Mouse (Mus musculus) heart, adult 2 months (tissue): ENCODE data around the gene Vmn1r191. TPM values are rescaled to one million over a fixed set of nuclear protein-coding genes. Genes with fewer than 3 reads are reported as not detected.
"Not testable (repeated sequence)": the region's sequence is repeated elsewhere in the genome, so short reads cannot be mapped to it uniquely, and the experiment has no call there.

Experiments
- DNase-seq, 2 experiments: peaks; one replicate each; pipeline ENCODE4 v3.0.0; 2021
- H3K27ac ChIP-seq: fragments of 200-600 bp; 2 replicates; pipeline ENCODE4 v1.8.1; 2022
- H3K27me3 ChIP-seq: fragments of 200-500 bp; 2 replicates; pipeline ENCODE4 v1.6.1; 2012; ENCODE audit warnings: mild to moderate bottlenecking, low read length, inconsistent platforms, mixed read lengths; ENCODE audit not compliant: control insufficient read depth, insufficient read depth
- H3K36me3 ChIP-seq: fragments of 200-500 bp; 2 replicates; pipeline ENCODE4 v1.6.1; 2012; ENCODE audit warnings: low read length, inconsistent platforms; ENCODE audit not compliant: control insufficient read depth, insufficient read depth
- H3K4me1 ChIP-seq: fragments of 200-500 bp; 2 replicates; pipeline ENCODE4 v1.6.1; 2011; ENCODE audit warnings: low read length; ENCODE audit not compliant: control insufficient read depth, insufficient read depth
- H3K4me3 ChIP-seq: fragments of 200-600 bp; 2 replicates; pipeline ENCODE4 v1.8.1; 2022
- H3K79me2 ChIP-seq: fragments of 200-500 bp; replicated peaks from 2 replicates; pipeline ENCODE4 v1.6.1; 2012; ENCODE audit warnings: mild to moderate bottlenecking, inconsistent platforms, low read length, moderate library complexity, mixed read lengths; ENCODE audit not compliant: control insufficient read depth, insufficient read depth
- H3K9ac ChIP-seq: fragments of 200-500 bp; 2 replicates; pipeline ENCODE4 v1.6.1; 2012; ENCODE audit warnings: low read depth, mild to moderate bottlenecking, control low read depth, inconsistent platforms, low read length, mixed read lengths
- CTCF ChIP-seq: fragments of 200-600 bp; IDR thresholded peaks from 2 replicates; pipeline ENCODE4 v1.8.1; 2022; ENCODE audit warnings: antibody characterized with exemption, mild to moderate bottlenecking, moderate library complexity
- EP300 ChIP-seq: fragments of 200-500 bp; IDR thresholded peaks from 2 replicates; pipeline ENCODE4 v1.6.1; 2011; ENCODE audit warnings: low read depth, low read length, control low read depth; ENCODE audit not compliant: insufficient read depth
- POLR2A ChIP-seq: fragments of 200-500 bp; IDR thresholded peaks from 2 replicates; pipeline ENCODE4 v1.6.1; 2011; ENCODE audit warnings: mild to moderate bottlenecking, low read depth, low read length, control low read depth; ENCODE audit not compliant: insufficient read depth
- WGBS: fragments of 180-500 bp; shearing (Covaris S2); methylation state at CpG from one replicate; pipeline ENCODE4 v1.1.7; 2018; 5-methylcytosine and 5-hydroxymethylcytosine counted together
- intact Hi-C: fragments of 180-260 bp; cut with DNase I; formaldehyde crosslinking; loops from one replicate; pipeline ENCODE4 v1.15.1; 2025
- long read RNA-seq: library from polyadenylated mRNA; stranded (forward); transcript quantifications from one replicate; pipeline ENCODE4 v2.0.0, GENCODE M21; 2021
- polyA plus RNA-seq: library from polyadenylated mRNA; depleted of rRNA; stranded (reverse); fragments of >200 nt; gene quantifications from 2 replicates; pipeline ENCODE4 v1.2.3, GENCODE M21; 2012; rRNA removed
- total RNA-seq, 2 experiments: library from RNA; stranded (reverse); gene quantifications; 2 replicates each; pipeline ENCODE4 v1.2.3; 2021

Vmn1r191 gene
- total RNA-seq: not detected
- not detected in 2 replicates for polyA plus RNA-seq
- long read RNA-seq: 0 reads

DNA sequence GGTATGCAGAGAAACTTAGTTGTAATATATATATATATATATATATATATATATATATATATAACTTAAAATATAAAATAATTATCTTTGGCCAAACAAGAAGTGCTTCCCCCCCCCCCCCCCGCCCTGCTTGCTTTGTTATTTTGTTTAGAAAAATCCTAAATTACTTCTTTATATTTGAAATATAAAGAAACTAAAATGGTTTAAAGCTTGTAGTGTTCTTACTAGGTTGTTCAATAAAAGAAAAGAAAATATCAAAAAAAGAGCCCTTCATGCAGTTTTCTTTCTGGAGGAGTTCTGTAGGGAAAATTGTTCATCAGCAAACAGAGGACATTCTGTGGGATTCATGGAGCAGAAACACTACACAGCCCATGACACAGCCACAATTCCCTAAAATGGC, at the start of gene Vmn1r191:
Gene Vmn1r191, minus strand, starts transcription at position 101 of the 400 bp plus-strand sequence.
- Histone ChIP-seq H3K36me3 (no peaks in the 10 kb centered on the region), H3K27ac (no peak within 1 kb of the TSS), H3K79me2 (no peaks in the 10 kb centered on the region), H3K27me3 (no peaks in the 10 kb centered on the region), H3K4me1 (no peaks in the 10 kb centered on the region), H3K4me3 (no peak within 1 kb of the TSS), H3K9ac (no peak within 1 kb of the TSS)
- WGBS: 56% methylated on average over 1 of the region's 1 CpGs
- no peak for TF ChIP-seq POLR2A
- no peak for DNase-seq
- intact Hi-C loops: no loop called here

DNA sequence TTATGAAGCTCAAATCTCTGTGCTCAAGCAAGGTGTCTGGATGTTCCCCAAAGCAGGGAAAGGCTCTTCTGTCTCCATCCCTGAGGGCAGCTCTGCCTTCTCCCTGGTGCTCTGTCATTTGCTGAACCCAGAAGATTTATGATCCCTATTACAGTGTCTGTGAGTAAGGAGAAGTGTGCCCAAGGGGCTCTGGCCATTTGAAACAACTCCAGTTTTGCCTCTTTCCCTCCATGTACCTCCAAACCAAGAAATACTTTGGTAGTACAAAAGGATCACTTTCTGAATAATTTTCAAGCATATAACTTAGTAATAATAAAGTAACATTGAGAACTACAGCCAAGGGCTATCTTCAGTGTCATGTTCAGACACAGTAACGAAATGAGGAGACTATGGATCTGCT, 39.3 kb upstream of the Vmn1r191 start, which contains the start of gene Vmn1r193:
Gene Vmn1r193, minus strand, starts transcription at position 101 of the 400 bp plus-strand sequence.
- 46% methylated on average over 1 of the region's 1 CpGs for WGBS
- H3K9ac ChIP-seq, intact Hi-C loops: not testable (repeated sequence)

DNA sequence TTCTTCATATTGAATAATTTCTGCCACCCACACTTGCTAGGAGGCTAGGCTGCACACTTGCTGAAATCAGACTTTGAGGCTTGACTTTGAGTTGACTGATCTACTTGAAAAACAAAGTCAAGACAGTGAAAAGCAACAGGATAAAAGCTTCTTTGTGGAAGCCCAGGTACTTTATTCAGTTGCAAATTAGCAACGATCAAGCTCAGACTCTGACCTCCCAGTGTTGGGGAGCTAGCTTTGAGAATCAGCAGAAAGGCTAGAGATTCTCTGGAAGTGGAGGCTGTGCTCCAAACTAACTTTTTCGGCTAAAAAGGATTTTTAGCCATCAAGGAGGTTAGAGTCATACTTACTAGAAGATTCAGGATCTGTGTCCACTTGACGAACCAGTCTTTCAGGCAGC, 9.0 kb upstream of the Vmn1r191 start:
- H3K27ac ChIP-seq, DNase-seq, H3K4me1 ChIP-seq, intact Hi-C loops, H3K4me3 ChIP-seq, H3K9ac ChIP-seq, H3K27me3 ChIP-seq, H3K36me3 ChIP-seq, H3K79me2 ChIP-seq: not testable (repeated sequence)
- 78% methylated on average over 3 of the region's 3 CpGs for WGBS

More for the DNA sequence above, 39.3 kb upstream of the Vmn1r191 start, which contains the start of gene Vmn1r193:
- H3K27me3 ChIP-seq, H3K36me3 ChIP-seq, H3K27ac ChIP-seq, H3K79me2 ChIP-seq, H3K4me1 ChIP-seq, DNase-seq, H3K4me3 ChIP-seq: not testable (repeated sequence)

GRCm38 (mm10) chr13:22191041-22191440, 7.3 kb upstream of the Vmn1r191 start, which contains the start of gene Vmn1r192:
Vmn1r192 (minus strand) TSS chr13:22191141.
- H3K4me1 ChIP-seq: no peaks in the 10 kb centered on the region
- no peak within 1 kb of the TSS for H3K9ac ChIP-seq
- TF ChIP-seq POLR2A (no peak), CTCF (no peak), EP300 (no peak)
- H3K36me3 ChIP-seq: no peaks in the 10 kb centered on the region
- H3K4me3 ChIP-seq: no peak within 1 kb of the TSS
- intact Hi-C loops: no loop called here
- no peak within 1 kb of the TSS for H3K27ac ChIP-seq
- no peak for DNase-seq
- no peaks in the 10 kb centered on the region for H3K79me2 ChIP-seq
- H3K27me3 ChIP-seq: no peaks in the 10 kb centered on the region

DNA sequence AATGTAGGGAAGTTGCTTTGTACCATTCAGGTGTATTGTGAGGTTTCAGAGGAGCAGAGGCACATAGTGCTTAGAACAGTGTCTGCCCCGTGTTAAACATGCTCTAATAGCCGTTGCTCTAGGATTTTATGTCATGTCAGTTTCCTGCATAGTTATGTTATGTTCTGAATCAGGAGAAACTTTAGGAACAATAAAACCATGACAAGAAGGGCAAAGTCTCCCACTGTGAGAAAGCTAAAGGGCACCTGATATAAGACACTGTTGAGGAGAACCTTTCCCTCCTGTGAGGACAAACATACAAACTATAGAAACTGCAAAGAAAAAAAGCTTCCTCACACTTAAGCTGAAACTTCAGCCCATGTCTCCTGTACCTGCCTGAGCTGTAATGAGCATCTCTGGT, 6.6 kb upstream of the Vmn1r191 start:
- no peaks in the 10 kb centered on the region for H3K79me2 ChIP-seq
- H3K9ac ChIP-seq: no peak overlapping the region
- H3K36me3 ChIP-seq: no peaks in the 10 kb centered on the region
- intact Hi-C loops: no loop called here
- H3K27ac ChIP-seq: no peak overlapping the region
- TF ChIP-seq CTCF (no peak), EP300 (no peak), POLR2A (no peak)
- no peaks in the 10 kb centered on the region for H3K4me1 ChIP-seq
- DNase-seq: no peak
- no peak overlapping the region for H3K4me3 ChIP-seq
- WGBS: 73% methylated on average over 2 of the region's 2 CpGs
- H3K27me3 ChIP-seq: no peaks in the 10 kb centered on the region

- no peak overlapping the region for H3K9ac ChIP-seq
- WGBS: 74% methylated on average over 2 of the region's 2 CpGs
- H3K27me3 ChIP-seq: no peaks in the 10 kb centered on the region
- no peak overlapping the region for H3K4me3 ChIP-seq
- no peak for DNase-seq
- TF ChIP-seq CTCF: no peak
- no peak for TF ChIP-seq POLR2A
- no peak for TF ChIP-seq EP300
- H3K79me2 ChIP-seq: no peaks in the 10 kb centered on the region
- no peaks in the 10 kb centered on the region for H3K4me1 ChIP-seq
- H3K27ac ChIP-seq: no peak overlapping the region
- intact Hi-C loops: no loop called here
- no peaks in the 10 kb centered on the region for H3K36me3 ChIP-seq
These were observed 5.5 kb upstream of the Vmn1r191 start for GRCm38 (mm10) chr13:22189313-22189712.

GRCm38 (mm10) chr13:22168416-22168815, 15.4 kb downstream of the Vmn1r191 start:
- no peaks in the 10 kb centered on the region for H3K79me2 ChIP-seq
- intact Hi-C loops: no loop called here
- H3K9ac ChIP-seq: no peak overlapping the region
- TF ChIP-seq EP300 (no peak), POLR2A (no peak), CTCF (no peak)
- H3K27ac ChIP-seq: no peak overlapping the region
- no peak overlapping the region for H3K4me3 ChIP-seq
- peak; percentile 15 to 39 for DNase-seq
- 82% methylated on average over 15 of the region's 15 CpGs for WGBS
- no peaks in the 10 kb centered on the region for H3K36me3 ChIP-seq
- no peaks in the 10 kb centered on the region for H3K4me1 ChIP-seq
- no peaks in the 10 kb centered on the region for H3K27me3 ChIP-seq

DNA sequence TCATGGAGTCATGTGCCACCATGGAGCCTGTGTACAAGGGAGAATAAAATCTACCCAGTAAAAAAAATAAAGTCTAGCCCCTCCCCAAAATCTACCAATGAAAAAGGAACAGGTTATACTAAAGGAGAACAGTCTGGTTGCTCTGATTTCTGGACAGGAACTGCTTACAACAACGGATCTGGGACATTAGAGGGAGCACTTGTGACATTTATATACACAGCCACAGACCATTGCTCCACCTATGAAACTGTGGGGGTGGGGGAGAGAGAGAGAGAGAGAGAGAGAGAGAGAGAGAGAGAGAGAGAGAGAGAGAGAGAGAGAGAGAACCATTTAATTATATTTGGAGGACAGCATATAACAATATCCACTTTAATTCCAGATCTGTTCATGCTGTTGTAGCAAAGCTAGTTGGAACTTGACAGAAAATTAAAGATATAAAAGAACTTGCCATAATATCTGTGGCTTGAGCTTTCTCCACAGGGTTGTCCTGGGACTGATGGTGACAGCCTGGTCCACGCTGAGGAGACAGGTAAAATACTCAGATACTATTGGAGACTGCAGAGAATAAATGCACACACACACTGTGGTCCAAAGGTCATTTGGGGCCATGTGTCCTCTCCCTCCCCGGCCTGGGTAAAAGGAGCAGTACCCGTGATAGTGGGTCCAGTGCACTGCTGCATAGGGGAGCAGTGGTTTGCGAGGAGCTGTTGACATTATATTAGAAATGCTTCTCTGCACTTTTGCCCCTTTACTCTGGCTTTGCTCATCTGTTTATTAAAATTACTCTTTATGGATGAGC, 47.1 kb downstream of the Vmn1r191 start:
- H3K9ac ChIP-seq, H3K79me2 ChIP-seq, H3K27me3 ChIP-seq, H3K27ac ChIP-seq, intact Hi-C loops, H3K4me1 ChIP-seq, DNase-seq, H3K4me3 ChIP-seq, H3K36me3 ChIP-seq: not testable (repeated sequence)
- WGBS: 47% methylated on average over 5 of the region's 5 CpGs
